In the genomic region with DNA sequence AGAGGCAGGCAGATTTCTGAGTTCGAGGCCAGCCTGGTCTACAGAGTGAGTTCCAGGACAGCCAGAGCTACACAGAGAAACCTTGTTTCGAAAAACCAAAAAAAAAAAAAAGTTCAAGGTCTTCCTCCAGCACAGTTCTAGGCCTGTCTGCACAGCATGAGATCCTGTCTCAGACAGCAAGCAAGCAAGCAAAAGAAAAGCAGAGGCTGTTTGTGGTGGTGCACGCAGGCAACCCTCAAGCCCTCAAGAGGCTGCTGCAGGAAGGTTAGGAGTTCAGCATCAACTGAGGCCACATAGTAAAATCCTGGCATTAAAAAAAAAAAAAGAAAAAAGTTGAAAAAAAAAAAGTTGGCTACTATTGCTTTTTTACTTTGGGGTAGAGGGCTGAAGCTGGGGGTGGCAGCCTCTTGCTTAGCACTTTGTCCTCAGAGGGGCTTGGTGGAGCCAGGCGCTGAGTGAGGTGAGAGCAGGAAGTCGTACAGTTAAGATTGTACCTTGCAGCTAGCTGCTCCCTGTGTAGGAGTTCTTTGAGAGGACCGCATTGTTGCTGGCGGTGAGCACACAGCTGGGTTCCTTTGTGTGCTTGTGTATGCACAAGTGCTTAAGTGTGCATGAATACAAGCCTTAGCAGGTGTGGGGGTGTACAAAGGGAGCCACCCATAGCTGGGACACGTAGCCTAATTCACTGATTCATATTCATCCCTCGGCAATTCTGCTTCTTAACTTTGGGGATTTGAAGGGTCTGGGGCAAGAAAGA, we compare ENCODE assay signal across 9 mouse cellular contexts. TPM values are rescaled to one million over a fixed set of nuclear protein-coding genes. Genes with fewer than 3 reads are reported as not detected.
DNase-seq lines count a peak whose midpoint lies in the region; ATAC-seq and TF ChIP-seq lines count a peak whose summit lies in the region.
"Had no signal": no experiment of that assay in that cellular context is flagged by ENCODE, and none has a peak within 500 bp of the region (broad histone marks: within the 10 kb centered on the region; RNA-seq: fewer than 3 reads in every experiment).

No protein-coding gene starts in this region.

- peak overlapping the region; percentile 45 for H3K4me3 ChIP-seq in heart, embryonic 13.5 days
- no peak overlapping the region for H3K4me3 ChIP-seq in neural tube, embryonic 14.5 days (ENCODE audit: low read depth, low read length)
- H3K4me3 ChIP-seq in left cerebral cortex, adult 2 months: no peak overlapping the region; the same call in 1 of the 2 replicates

- H3K4me2 ChIP-seq in heart, embryonic 13.5 days: peak overlapping the region; percentile 74
- H3K4me2 ChIP-seq in neural tube, embryonic 14.5 days (ENCODE audit: low read depth, low read length): peak overlapping the region; percentile 37; the same call in 1 of the 2 replicates

- no peaks in the 10 kb centered on the region for H3K9me3 ChIP-seq in heart, embryonic 13.5 days
- H3K9me3 ChIP-seq in neural tube, embryonic 14.5 days (ENCODE audit: control insufficient read depth, low read length): no peaks in the 10 kb centered on the region
- H3K9me3 ChIP-seq: G1E had no signal

- no peaks in the 10 kb centered on the region for H3K27me3 ChIP-seq in heart, embryonic 13.5 days (replicated peaks)
- no peaks in the 10 kb centered on the region for H3K27me3 ChIP-seq in neural tube, embryonic 14.5 days (ENCODE audit: control insufficient read depth, insufficient read depth, low read length)

- peaks cover 29% of the 10 kb centered on the region for H3K4me1 ChIP-seq in heart, embryonic 13.5 days
- peaks cover 8% of the 10 kb centered on the region; the same call in 1 of the 2 replicates for H3K4me1 ChIP-seq in neural tube, embryonic 14.5 days (ENCODE audit: control insufficient read depth, insufficient read depth, low read length)

- intact Hi-C loops in heart, postnatal 14 days (cut with DNase I): loop anchor here (5.0 kb wide), 1 partner anchor 54 kb away; a partner anchor contains a TSS
- intact Hi-C loops in left cerebral cortex, adult 2 months (cut with DNase I): loop anchor here (10.0 kb wide), 1 partner anchor 214 kb away; a partner anchor contains a TSS
- intact Hi-C loops in left cerebral cortex, postnatal 36 days (cut with DNase I): loop anchor here (5.0 kb wide), 1 partner anchor 39 kb away; a partner anchor contains a TSS

- no peak for DNase-seq in heart, postnatal 14 days
- no peak for DNase-seq in left cerebral cortex, adult 2 months (ENCODE audit: extremely low spot score in 1 of 2, low spot score in 2 of 2)
- DNase-seq in left cerebral cortex, postnatal 36 days (ENCODE audit: low spot score in 2 of 2): no peak
- DNase-seq in cerebellum, postnatal 4 days (ENCODE audit: low spot score in 2 of 2): no peak

- ATAC-seq in heart, embryonic 13.5 days (ENCODE audit: extremely low read depth, insufficient number of reproducible peaks, low FRiP score, low TSS enrichment): no peak
- peak; percentile 51 for ATAC-seq in activated CD4-positive, CD25-positive, alpha-beta regulatory T cell, adult 4 months
- peak; percentile 67 for ATAC-seq in inflammation-experienced regulatory T-cells, adult 6 months
- no peak; the same call in 1 of the 2 replicates for ATAC-seq in neural tube, embryonic 14.5 days (ENCODE audit: low read depth)

- WGBS in heart, embryonic 13.5 days: 56% methylated on average over 9 of the region's 9 CpGs
- WGBS in neural tube, embryonic 14.5 days: 35% methylated on average over 9 of the region's 9 CpGs

- peak overlapping the region; percentile 62 for H3K27ac ChIP-seq in heart, embryonic 13.5 days (replicated peaks)
- H3K27ac ChIP-seq in neural tube, embryonic 14.5 days (ENCODE audit: low read depth, low read length): no peak overlapping the region
- no peak overlapping the region; the same call in 1 of the 2 replicates for H3K27ac ChIP-seq in left cerebral cortex, adult 2 months

- no peak for TF ChIP-seq CTCF in left cerebral cortex, adult 2 months (IDR thresholded peaks at IDR 0.05)

- H3K36me3 ChIP-seq in heart, embryonic 13.5 days: peaks cover 61% of the 10 kb centered on the region
- peaks cover 27% of the 10 kb centered on the region for H3K36me3 ChIP-seq in neural tube, embryonic 14.5 days (ENCODE audit: control insufficient read depth, insufficient read depth, low read length)

- peak overlapping the region; percentile 79 for H3K9ac ChIP-seq in heart, embryonic 13.5 days
- no peak overlapping the region for H3K9ac ChIP-seq in neural tube, embryonic 14.5 days (replicated peaks; ENCODE audit: low read depth, low read length)

RNA-seq across cellular contexts. Expression of a gene that starts 8.1 kb away (rescaled TPM):
- polyA plus RNA-seq in heart, embryonic 13.5 days (2015; fragmentation: Nextera tagmentation; extraction: Ambion mirVana): 43.3 and 46.9 TPM in 2 replicates
- 100 to 1,000 TPM; 122 to 142 TPM for total RNA-seq in heart, postnatal 14 days (2021)
- 100 to 1,000 TPM; 144 to 147 TPM for polyA plus RNA-seq in activated CD4-positive, CD25-positive, alpha-beta regulatory T cell, adult 4 months (2017; shearing (Covaris generic))
- 100 to 1,000 TPM; 126 to 140 (median 135) TPM for polyA plus RNA-seq in inflammation-experienced regulatory T-cells, adult 6 months (2017; shearing (Covaris generic))
- polyA plus RNA-seq in neural tube, embryonic 14.5 days (2014; fragmentation: Nextera tagmentation; extraction: Ambion mirVana): 44.2 and 48.4 TPM in 2 replicates
- 10 to 100 TPM; 60.3 to 61.1 TPM for total RNA-seq in left cerebral cortex, adult 2 months (2021)
- 10 to 100 TPM; 60.6 to 63.0 TPM for total RNA-seq in left cerebral cortex, postnatal 36 days (2021)

RNA-seq across cellular contexts. Expression of a gene that starts 11.4 kb away (rescaled TPM):
- not detected in 2 replicates for polyA plus RNA-seq in heart, embryonic 13.5 days (2015; fragmentation: Nextera tagmentation; extraction: Ambion mirVana)
- total RNA-seq in heart, postnatal 14 days (2021): under 1 TPM; 0.55 to 0.88 TPM
- polyA plus RNA-seq in activated CD4-positive, CD25-positive, alpha-beta regulatory T cell, adult 4 months (2017; shearing (Covaris generic)): under 1 TPM in 1 of 2 experiments, not detected in 1; 0.13 TPM
- polyA plus RNA-seq in inflammation-experienced regulatory T-cells, adult 6 months (2017; shearing (Covaris generic)): under 1 TPM in 1 of 3 experiments, not detected in 2; 0.14 TPM
- polyA plus RNA-seq in neural tube, embryonic 14.5 days (2014; fragmentation: Nextera tagmentation; extraction: Ambion mirVana): 0.08 and 0.09 TPM in 2 replicates
- 1 to 10 TPM in 1 of 2 experiments, under 1 TPM in 1; 0.82 to 1.1 TPM for total RNA-seq in left cerebral cortex, adult 2 months (2021)
- total RNA-seq in left cerebral cortex, postnatal 36 days (2021): 1 to 10 TPM in 1 of 2 experiments, under 1 TPM in 1; 0.89 to 1.3 TPM
- polyA plus RNA-seq: G1E had no signal

RNA-seq across cellular contexts. Expression of a gene that starts 11.5 kb away (rescaled TPM):
- polyA plus RNA-seq in heart, embryonic 13.5 days (2015; fragmentation: Nextera tagmentation; extraction: Ambion mirVana): 26.7 and 29.0 TPM in 2 replicates
- total RNA-seq in heart, postnatal 14 days (2021): 10 to 100 TPM; 11.8 to 15.2 TPM
- 10 to 100 TPM; 13.6 to 14.2 TPM for polyA plus RNA-seq in activated CD4-positive, CD25-positive, alpha-beta regulatory T cell, adult 4 months (2017; shearing (Covaris generic))
- polyA plus RNA-seq in inflammation-experienced regulatory T-cells, adult 6 months (2017; shearing (Covaris generic)): 10 to 100 TPM; 11.2 to 27.9 (median 20.4) TPM
- polyA plus RNA-seq in neural tube, embryonic 14.5 days (2014; fragmentation: Nextera tagmentation; extraction: Ambion mirVana): 11.1 and 14.4 TPM in 2 replicates
- total RNA-seq in left cerebral cortex, adult 2 months (2021): 10 to 100 TPM; 22.2 to 26.4 TPM
- total RNA-seq in left cerebral cortex, postnatal 36 days (2021): 10 to 100 TPM; 23.0 to 25.8 TPM

RNA-seq across cellular contexts. Expression of a gene that starts 37.4 kb away (rescaled TPM):
- 131 and 145 TPM in 2 replicates for polyA plus RNA-seq in heart, embryonic 13.5 days (2015; fragmentation: Nextera tagmentation; extraction: Ambion mirVana)
- 100 to 1,000 TPM; 562 to 652 TPM for total RNA-seq in heart, postnatal 14 days (2021)
- polyA plus RNA-seq in activated CD4-positive, CD25-positive, alpha-beta regulatory T cell, adult 4 months (2017; shearing (Covaris generic)): 10 to 100 TPM; 37.8 to 65.0 TPM
- polyA plus RNA-seq in inflammation-experienced regulatory T-cells, adult 6 months (2017; shearing (Covaris generic)): 10 to 100 TPM; 40.5 to 69.7 (median 54.7) TPM
- 99.7 and 104 TPM in 2 replicates for polyA plus RNA-seq in neural tube, embryonic 14.5 days (2014; fragmentation: Nextera tagmentation; extraction: Ambion mirVana)
- 100 to 1,000 TPM; 138 to 140 TPM for total RNA-seq in left cerebral cortex, adult 2 months (2021)
- total RNA-seq in left cerebral cortex, postnatal 36 days (2021): 100 to 1,000 TPM; 138 TPM

RNA-seq across cellular contexts. Expression of a gene that starts 40.3 kb away (rescaled TPM):
- 16.0 and 18.1 TPM in 2 replicates for polyA plus RNA-seq in heart, embryonic 13.5 days (2015; fragmentation: Nextera tagmentation; extraction: Ambion mirVana)
- 10 to 100 TPM; 54.4 to 63.1 TPM for total RNA-seq in heart, postnatal 14 days (2021)
- 10 to 100 TPM; 45.7 to 46.3 TPM for polyA plus RNA-seq in activated CD4-positive, CD25-positive, alpha-beta regulatory T cell, adult 4 months (2017; shearing (Covaris generic))
- 10 to 100 TPM; 28.3 to 48.5 (median 39.8) TPM for polyA plus RNA-seq in inflammation-experienced regulatory T-cells, adult 6 months (2017; shearing (Covaris generic))
- 37.4 and 40.4 TPM in 2 replicates for polyA plus RNA-seq in neural tube, embryonic 14.5 days (2014; fragmentation: Nextera tagmentation; extraction: Ambion mirVana)
- total RNA-seq in left cerebral cortex, adult 2 months (2021): 100 to 1,000 TPM; 117 to 126 TPM
- 100 to 1,000 TPM; 127 to 132 TPM for total RNA-seq in left cerebral cortex, postnatal 36 days (2021)

Comparison
In these comparisons a context has a peak if more than half of its experiments do, and no peak if none do; other contexts are left out.
1. ATAC-seq: peak in activated CD4-positive, CD25-positive, alpha-beta regulatory T cell, adult 4 months (single experiment) and inflammation-experienced regulatory T-cells, adult 6 months (single experiment); none in heart, embryonic 13.5 days (single experiment) and neural tube, embryonic 14.5 days (single experiment).